Mouse (Mus musculus): Measurements from ENCODE around the gene Efna2. TPM values are rescaled to one million over a fixed set of nuclear protein-coding genes. Genes with fewer than 3 reads are reported as not detected.

Gene Efna2
- polyA plus RNA-seq, 1 experiment = 11.2 TPM

DNA sequence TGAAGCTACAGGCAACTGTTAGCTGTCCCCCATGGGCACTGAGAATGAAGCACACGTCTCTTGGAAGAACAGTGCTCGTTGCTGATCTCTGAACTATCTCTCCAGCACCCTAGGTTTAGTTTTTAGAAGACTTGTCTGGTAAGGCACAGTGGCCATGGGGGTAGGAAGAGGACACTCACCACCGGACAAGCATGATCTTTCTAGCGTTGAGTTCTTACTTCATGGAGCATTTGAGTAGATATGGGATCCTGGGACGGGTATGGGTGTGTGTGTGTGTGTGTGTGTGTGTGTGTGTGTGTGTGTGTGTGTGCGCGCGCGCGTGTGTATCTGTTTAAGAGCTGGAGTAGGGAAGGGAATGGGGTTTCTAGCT is 38.6 kb upstream of the Efna2 start, which contains the start of gene Cbarp:
TSS of gene Cbarp (minus strand) at position 170 of the 370 bp plus-strand sequence.
- H3K9ac ChIP-seq (ENCODE audit: low read depth, poor library complexity, severe bottlenecking) = peak within 1 kb of the TSS; percentile 48
- TF ChIP-seq POLR2A (IDR thresholded peaks at IDR 0.05; ENCODE audit: insufficient read depth, low read length) (no peak), EP300 (IDR thresholded peaks at IDR 0.05; ENCODE audit: insufficient read depth, low read depth, low read length) (no peak), CTCF (IDR thresholded peaks at IDR 0.05; ENCODE audit: low read depth, low read length) (no peak)
- no peaks in the 10 kb centered on the region for H3K9me3 ChIP-seq (replicated peaks; ENCODE audit: control insufficient read depth, insufficient read depth, low read length, poor library complexity, severe bottlenecking)
- no peaks in the 10 kb centered on the region for H3K4me1 ChIP-seq (ENCODE audit: control insufficient read depth, insufficient read depth, low read length)
- H3K4me3 ChIP-seq (ENCODE audit: low read depth, low read length) = peak within 1 kb of the TSS; percentile 59
- peaks cover 17% of the 10 kb centered on the region for H3K36me3 ChIP-seq (ENCODE audit: control insufficient read depth, insufficient read depth, low read length, poor library complexity, severe bottlenecking)
- peak within 1 kb of the TSS; percentile 4; the same call in 1 of the 2 replicates for H3K27ac ChIP-seq (ENCODE audit: insufficient read depth, low read length)
- H3K27me3 ChIP-seq (ENCODE audit: control insufficient read depth, insufficient read depth, low read length, poor library complexity, severe bottlenecking) = no peaks in the 10 kb centered on the region

DNA sequence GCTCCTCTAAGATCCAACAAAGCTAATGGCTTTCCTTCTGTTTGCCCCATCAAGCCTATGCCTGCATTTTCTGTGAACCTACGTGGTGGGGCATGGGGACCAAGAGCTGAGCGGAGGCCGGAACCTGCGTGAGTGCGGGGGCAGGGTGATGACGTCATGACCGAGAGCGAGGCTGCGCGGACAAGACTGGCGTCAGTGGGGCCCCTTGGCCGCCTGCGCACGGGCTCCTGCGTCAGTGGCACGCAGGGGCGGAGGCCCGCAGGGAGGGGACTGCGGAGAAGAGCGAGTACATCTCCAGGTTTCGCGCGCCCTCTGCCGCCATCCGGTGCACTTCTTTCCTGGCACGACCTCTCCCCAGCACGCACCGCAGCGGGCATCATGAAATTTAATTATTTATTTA is 38.0 kb upstream of the Efna2 start:
- Histone ChIP-seq H3K9me3 (replicated peaks; ENCODE audit: control insufficient read depth, insufficient read depth, low read length, poor library complexity, severe bottlenecking) (no peaks in the 10 kb centered on the region), H3K9ac (ENCODE audit: low read depth, poor library complexity, severe bottlenecking) (peak overlapping the region; percentile 23), H3K27me3 (ENCODE audit: control insufficient read depth, insufficient read depth, low read length, poor library complexity, severe bottlenecking) (no peaks in the 10 kb centered on the region), H3K27ac (ENCODE audit: insufficient read depth, low read length) (peak overlapping the region; percentile 3; the same call in 1 of the 2 replicates), H3K36me3 (ENCODE audit: control insufficient read depth, insufficient read depth, low read length, poor library complexity, severe bottlenecking) (peaks cover 17% of the 10 kb centered on the region), H3K4me3 (ENCODE audit: low read depth, low read length) (peak overlapping the region; percentile 59), H3K4me1 (ENCODE audit: control insufficient read depth, insufficient read depth, low read length) (no peaks in the 10 kb centered on the region)
- TF ChIP-seq EP300 (IDR thresholded peaks at IDR 0.05; ENCODE audit: insufficient read depth, low read depth, low read length) (peak; percentile 55; the same call in 1 of the 2 replicates), POLR2A (IDR thresholded peaks at IDR 0.05; ENCODE audit: insufficient read depth, low read length) (no peak), CTCF (IDR thresholded peaks at IDR 0.05; ENCODE audit: low read depth, low read length) (peak; percentile 70)

DNA sequence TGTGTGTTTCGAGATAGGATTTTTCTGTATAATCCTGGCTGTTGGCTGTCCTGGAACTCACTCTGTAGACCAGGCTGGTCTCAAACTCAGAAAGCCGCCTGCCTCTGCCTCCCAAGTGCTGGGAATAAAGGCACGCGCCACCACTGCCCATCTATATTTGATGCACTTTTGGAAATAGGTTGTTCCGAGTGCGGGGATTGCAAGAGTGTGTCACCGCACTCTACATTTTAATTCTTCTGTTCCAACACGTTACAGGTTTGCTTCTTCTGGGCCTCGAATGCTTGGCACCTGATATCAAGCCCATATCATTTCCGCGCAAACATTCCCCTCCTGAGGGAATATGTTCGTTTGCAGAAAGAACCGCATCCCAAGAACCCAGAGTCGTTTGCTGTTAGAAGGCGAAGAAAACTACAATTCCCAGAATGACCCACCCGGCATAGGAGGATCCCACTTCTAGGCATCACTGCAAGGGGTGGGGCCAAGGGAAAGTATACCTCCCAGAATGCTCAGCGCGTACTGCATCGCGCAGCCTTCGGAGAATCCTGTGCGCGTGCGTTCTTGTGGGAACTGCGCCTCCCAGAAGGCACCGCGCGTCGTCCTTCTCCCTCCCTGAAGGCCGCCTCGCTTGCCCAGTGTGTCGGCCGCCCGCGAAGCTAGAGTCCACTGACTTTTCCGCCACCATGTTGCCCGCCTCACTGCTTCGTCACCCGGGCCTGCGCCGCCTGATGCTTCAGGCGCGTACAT is 37.3 kb upstream of the Efna2 start:
- H3K27ac ChIP-seq (ENCODE audit: insufficient read depth, low read length) = 0 out of 2 replicates have a peak overlapping the region, but pooled peaks have one; percentile 15
- H3K4me1 ChIP-seq (ENCODE audit: control insufficient read depth, insufficient read depth, low read length) = no peaks in the 10 kb centered on the region
- H3K4me3 ChIP-seq (ENCODE audit: low read depth, low read length) = peak overlapping the region; percentile 91
- peaks cover 17% of the 10 kb centered on the region for H3K36me3 ChIP-seq (ENCODE audit: control insufficient read depth, insufficient read depth, low read length, poor library complexity, severe bottlenecking)
- peak overlapping the region; percentile 88 for H3K9ac ChIP-seq (ENCODE audit: low read depth, poor library complexity, severe bottlenecking)
- no peak for TF ChIP-seq CTCF (IDR thresholded peaks at IDR 0.05; ENCODE audit: low read depth, low read length)
- TF ChIP-seq POLR2A (IDR thresholded peaks at IDR 0.05; ENCODE audit: insufficient read depth, low read length) = peak; percentile 32
- TF ChIP-seq EP300 (IDR thresholded peaks at IDR 0.05; ENCODE audit: insufficient read depth, low read depth, low read length) = 0 out of 2 replicates have a peak, but pooled peaks have one; percentile 2
- no peaks in the 10 kb centered on the region for H3K27me3 ChIP-seq (ENCODE audit: control insufficient read depth, insufficient read depth, low read length, poor library complexity, severe bottlenecking)
- H3K9me3 ChIP-seq (replicated peaks; ENCODE audit: control insufficient read depth, insufficient read depth, low read length, poor library complexity, severe bottlenecking) = no peaks in the 10 kb centered on the region

DNA sequence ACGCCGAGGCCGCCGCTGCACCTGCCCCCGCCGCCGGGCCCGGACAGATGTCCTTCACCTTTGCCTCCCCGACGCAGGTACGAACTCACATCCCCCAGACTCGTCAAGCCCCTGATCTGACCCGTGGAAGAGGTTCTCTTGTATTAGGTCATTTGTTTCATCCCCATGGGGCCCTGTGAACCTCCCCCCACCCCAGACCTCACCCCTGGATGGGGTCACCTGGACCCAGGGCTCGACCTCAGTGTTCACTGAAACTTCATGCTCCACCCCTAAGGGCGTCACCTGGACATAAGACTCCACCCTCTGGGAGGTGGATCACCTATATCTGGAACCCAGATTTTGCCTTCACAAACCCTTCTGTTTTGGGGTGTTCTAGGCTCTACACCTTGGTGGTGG is 36.8 kb upstream of the Efna2 start:
- TF ChIP-seq CTCF (IDR thresholded peaks at IDR 0.05; ENCODE audit: low read depth, low read length) (no peak), POLR2A (IDR thresholded peaks at IDR 0.05; ENCODE audit: insufficient read depth, low read length) (no peak), EP300 (IDR thresholded peaks at IDR 0.05; ENCODE audit: insufficient read depth, low read depth, low read length) (0 out of 2 replicates have a peak, but pooled peaks have one; percentile 3)
- H3K9me3 ChIP-seq (replicated peaks; ENCODE audit: control insufficient read depth, insufficient read depth, low read length, poor library complexity, severe bottlenecking) = no peaks in the 10 kb centered on the region
- 0 out of 2 replicates have a peak overlapping the region, but pooled peaks have one; percentile 15 for H3K27ac ChIP-seq (ENCODE audit: insufficient read depth, low read length)
- H3K4me3 ChIP-seq (ENCODE audit: low read depth, low read length) = peak overlapping the region; percentile 91
- no peaks in the 10 kb centered on the region for H3K4me1 ChIP-seq (ENCODE audit: control insufficient read depth, insufficient read depth, low read length)
- no peaks in the 10 kb centered on the region for H3K27me3 ChIP-seq (ENCODE audit: control insufficient read depth, insufficient read depth, low read length, poor library complexity, severe bottlenecking)
- H3K9ac ChIP-seq (ENCODE audit: low read depth, poor library complexity, severe bottlenecking) = peak overlapping the region; percentile 88
- peaks cover 17% of the 10 kb centered on the region for H3K36me3 ChIP-seq (ENCODE audit: control insufficient read depth, insufficient read depth, low read length, poor library complexity, severe bottlenecking)

DNA sequence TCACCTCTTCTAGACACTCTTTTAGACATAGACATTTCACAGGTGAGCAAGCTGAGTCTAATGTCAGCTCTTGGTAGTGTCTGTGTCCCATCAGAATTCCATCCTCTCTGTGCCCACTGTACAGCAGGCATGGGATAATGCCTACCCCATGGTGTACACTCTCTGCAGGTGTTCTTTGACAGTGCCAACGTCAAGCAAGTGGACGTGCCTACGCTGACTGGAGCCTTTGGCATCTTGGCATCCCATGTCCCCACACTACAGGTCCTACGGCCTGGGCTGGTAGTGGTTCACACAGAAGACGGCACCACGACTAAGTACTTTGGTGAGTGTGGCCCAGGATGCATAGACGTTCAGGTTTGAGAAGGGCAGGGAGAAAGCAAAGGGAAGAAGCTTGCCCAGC is 35.6 kb upstream of the Efna2 start:
- Histone ChIP-seq H3K36me3 (ENCODE audit: control insufficient read depth, insufficient read depth, low read length, poor library complexity, severe bottlenecking) (peaks cover 17% of the 10 kb centered on the region), H3K4me1 (ENCODE audit: control insufficient read depth, insufficient read depth, low read length) (no peaks in the 10 kb centered on the region), H3K27me3 (ENCODE audit: control insufficient read depth, insufficient read depth, low read length, poor library complexity, severe bottlenecking) (no peaks in the 10 kb centered on the region), H3K27ac (ENCODE audit: insufficient read depth, low read length) (no peak overlapping the region), H3K9me3 (replicated peaks; ENCODE audit: control insufficient read depth, insufficient read depth, low read length, poor library complexity, severe bottlenecking) (no peaks in the 10 kb centered on the region), H3K9ac (ENCODE audit: low read depth, poor library complexity, severe bottlenecking) (no peak overlapping the region), H3K4me3 (ENCODE audit: low read depth, low read length) (no peak overlapping the region)
- TF ChIP-seq CTCF (IDR thresholded peaks at IDR 0.05; ENCODE audit: low read depth, low read length) (no peak), POLR2A (IDR thresholded peaks at IDR 0.05; ENCODE audit: insufficient read depth, low read length) (no peak), EP300 (IDR thresholded peaks at IDR 0.05; ENCODE audit: insufficient read depth, low read depth, low read length) (no peak)

DNA sequence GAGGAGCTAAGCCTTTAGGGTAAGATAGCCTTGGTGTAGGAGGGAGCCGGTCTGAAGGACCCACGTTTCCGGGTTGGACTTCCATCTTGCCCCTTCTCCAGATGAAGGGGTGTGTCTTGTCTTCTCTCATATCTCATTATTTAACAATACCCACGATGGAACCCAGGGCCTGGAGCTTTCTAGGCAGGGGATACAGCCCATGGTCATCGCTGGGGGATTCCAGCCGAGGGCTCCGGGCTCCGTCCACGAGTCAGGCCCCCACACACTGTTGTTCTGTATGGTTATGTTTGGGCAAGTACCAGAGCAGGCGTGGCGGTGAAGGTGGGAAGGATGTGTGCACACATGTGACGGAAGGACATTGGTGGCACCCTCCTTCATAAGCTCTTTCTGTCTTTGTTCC is 35.1 kb upstream of the Efna2 start:
- H3K9me3 ChIP-seq (replicated peaks; ENCODE audit: control insufficient read depth, insufficient read depth, low read length, poor library complexity, severe bottlenecking) = no peaks in the 10 kb centered on the region
- no peak overlapping the region for H3K9ac ChIP-seq (ENCODE audit: low read depth, poor library complexity, severe bottlenecking)
- TF ChIP-seq POLR2A (IDR thresholded peaks at IDR 0.05; ENCODE audit: insufficient read depth, low read length) = no peak
- TF ChIP-seq EP300 (IDR thresholded peaks at IDR 0.05; ENCODE audit: insufficient read depth, low read depth, low read length) = no peak
- no peak for TF ChIP-seq CTCF (IDR thresholded peaks at IDR 0.05; ENCODE audit: low read depth, low read length)
- H3K27me3 ChIP-seq (ENCODE audit: control insufficient read depth, insufficient read depth, low read length, poor library complexity, severe bottlenecking) = no peaks in the 10 kb centered on the region
- H3K4me1 ChIP-seq (ENCODE audit: control insufficient read depth, insufficient read depth, low read length) = no peaks in the 10 kb centered on the region
- H3K27ac ChIP-seq (ENCODE audit: insufficient read depth, low read length) = no peak overlapping the region; the same call in 1 of the 2 replicates
- peaks cover 17% of the 10 kb centered on the region for H3K36me3 ChIP-seq (ENCODE audit: control insufficient read depth, insufficient read depth, low read length, poor library complexity, severe bottlenecking)
- no peak overlapping the region for H3K4me3 ChIP-seq (ENCODE audit: low read depth, low read length)

Measured in ES-Bruce4 (cell line).